Mouse (Mus musculus) testis, adult 2 months (tissue): ENCODE results near the gene Cep131. TPM values are rescaled to one million over a fixed set of nuclear protein-coding genes. Genes with fewer than 3 reads are reported as not detected.
A peak's percentile ranks its signal among the peaks of the same experiment; 100 is the strongest.

ENCODE experiments used
- H3K27ac ChIP-seq: fragments of 200-500 bp; 2 replicates; pipeline ENCODE4 v1.5.1; 2012; ENCODE audit warnings: low read depth, low read length; ENCODE audit not compliant: control insufficient read depth, insufficient read depth
- H3K27me3 ChIP-seq: fragments of 200-500 bp; 2 replicates; pipeline ENCODE4 v1.6.1; 2012; ENCODE audit warnings: mild to moderate bottlenecking, low read length, moderate library complexity; ENCODE audit not compliant: control insufficient read depth, insufficient read depth
- H3K36me3 ChIP-seq: fragments of 200-500 bp; 2 replicates; pipeline ENCODE4 v1.6.1; 2012; ENCODE audit warnings: mild to moderate bottlenecking, low read length; ENCODE audit not compliant: control insufficient read depth, insufficient read depth
- H3K4me1 ChIP-seq: fragments of 200-500 bp; 2 replicates; pipeline ENCODE4 v1.6.1; 2012; ENCODE audit warnings: low read length; ENCODE audit not compliant: control insufficient read depth, insufficient read depth
- H3K4me3 ChIP-seq: fragments of 200-500 bp; 2 replicates; pipeline ENCODE4 v1.5.1; 2012; ENCODE audit warnings: low read depth, mild to moderate bottlenecking, low read length, moderate library complexity, mixed read lengths; ENCODE audit not compliant: control insufficient read depth
- CTCF ChIP-seq: fragments of 200-500 bp; IDR thresholded peaks from 2 replicates; pipeline ENCODE4 v1.5.1; 2012; ENCODE audit warnings: low read depth, mild to moderate bottlenecking, inconsistent platforms, low read length, moderate library complexity; ENCODE audit not compliant: control insufficient read depth, insufficient read depth, insufficient replicate concordance
- POLR2A ChIP-seq: fragments of 200-500 bp; IDR thresholded peaks from 2 replicates; pipeline ENCODE4 v1.6.1; 2012; ENCODE audit warnings: low read depth, mild to moderate bottlenecking, inconsistent platforms, low read length, moderate library complexity; ENCODE audit not compliant: control insufficient read depth
- polyA plus RNA-seq: library from polyadenylated mRNA; depleted of rRNA; stranded (reverse); fragments of >200 nt; gene quantifications from 2 replicates; pipeline ENCODE4 v1.2.3, GENCODE M21; 2012

Gene Cep131
- polyA plus RNA-seq, 1 experiment, result 41.3 TPM

DNA sequence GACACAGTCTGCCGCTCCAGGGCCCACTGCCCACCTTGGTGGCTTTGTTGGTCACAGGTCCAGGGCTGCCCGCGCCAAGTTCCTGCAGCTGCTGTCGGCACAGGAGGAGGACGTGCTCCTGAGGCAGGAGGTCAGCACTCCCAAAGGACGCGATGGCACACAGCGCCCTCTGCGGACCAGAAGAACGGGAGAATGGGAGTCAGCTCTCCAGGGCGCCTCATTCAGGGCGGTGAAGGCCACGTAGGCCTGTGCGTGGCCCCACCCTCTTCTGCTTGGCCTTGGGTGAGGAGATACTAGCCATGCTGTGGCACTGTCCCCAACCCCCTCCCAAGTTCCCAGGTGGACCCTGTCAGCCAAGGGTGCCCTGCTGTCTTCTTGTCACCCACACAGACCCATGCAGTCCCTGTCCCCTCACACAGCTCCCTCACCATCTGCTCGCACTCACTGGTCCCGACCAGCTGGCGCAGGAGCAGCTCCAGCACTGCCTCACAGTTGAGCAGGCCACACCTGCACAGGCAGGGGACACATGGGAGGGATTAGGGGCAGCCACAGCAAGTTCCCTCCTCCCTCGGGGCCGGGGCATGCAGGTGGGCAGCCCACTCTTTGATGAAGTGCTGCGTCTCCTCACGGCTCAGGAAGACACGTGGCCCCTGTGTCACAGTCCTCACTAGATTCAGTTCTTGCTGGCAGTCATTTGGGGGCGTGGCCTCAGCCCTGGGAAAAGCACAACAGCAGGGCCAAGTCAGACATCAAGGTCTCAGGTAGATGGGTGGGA is 6.4 kb upstream of the Cep131 start:
- Histone ChIP-seq H3K4me3 (no peak overlapping the region), H3K27me3 (no peaks in the 10 kb centered on the region), H3K36me3 (no peaks in the 10 kb centered on the region; the same call in 1 of the 2 replicates), H3K4me1 (peaks cover 3% of the 10 kb centered on the region; the same call in 1 of the 2 replicates), H3K27ac (no peak overlapping the region)
- peak; percentile 15; the same call in 1 of the 2 replicates for TF ChIP-seq CTCF
- TF ChIP-seq POLR2A, result no peak

DNA sequence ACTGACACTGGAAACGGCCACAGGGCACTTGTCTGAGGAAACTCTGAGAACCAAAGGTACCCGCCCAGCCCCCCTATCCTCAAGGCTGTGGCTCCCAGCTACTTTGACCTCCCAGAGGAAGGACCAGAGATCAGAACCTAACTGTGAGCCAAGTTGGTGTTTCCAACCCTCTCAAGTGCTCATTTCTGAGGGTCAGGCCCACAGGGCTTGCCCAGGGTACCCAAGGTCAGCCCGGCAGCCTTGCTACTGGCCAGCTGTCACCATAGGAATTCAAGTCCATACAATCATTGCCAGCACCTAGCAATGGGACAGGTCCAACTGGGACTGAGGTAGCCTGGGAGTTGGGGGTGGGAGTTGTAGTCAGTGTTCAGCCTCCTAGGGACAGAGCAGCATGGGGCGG is 4.0 kb upstream of the Cep131 start:
- TF ChIP-seq POLR2A (no peak; the same call in 1 of the 2 replicates), CTCF (no peak)
- H3K4me3 ChIP-seq, result no peak overlapping the region
- no peak overlapping the region for H3K27ac ChIP-seq
- H3K36me3 ChIP-seq, result no peaks in the 10 kb centered on the region; the same call in 1 of the 2 replicates
- peaks cover 5% of the 10 kb centered on the region for H3K4me1 ChIP-seq
- no peaks in the 10 kb centered on the region for H3K27me3 ChIP-seq

DNA sequence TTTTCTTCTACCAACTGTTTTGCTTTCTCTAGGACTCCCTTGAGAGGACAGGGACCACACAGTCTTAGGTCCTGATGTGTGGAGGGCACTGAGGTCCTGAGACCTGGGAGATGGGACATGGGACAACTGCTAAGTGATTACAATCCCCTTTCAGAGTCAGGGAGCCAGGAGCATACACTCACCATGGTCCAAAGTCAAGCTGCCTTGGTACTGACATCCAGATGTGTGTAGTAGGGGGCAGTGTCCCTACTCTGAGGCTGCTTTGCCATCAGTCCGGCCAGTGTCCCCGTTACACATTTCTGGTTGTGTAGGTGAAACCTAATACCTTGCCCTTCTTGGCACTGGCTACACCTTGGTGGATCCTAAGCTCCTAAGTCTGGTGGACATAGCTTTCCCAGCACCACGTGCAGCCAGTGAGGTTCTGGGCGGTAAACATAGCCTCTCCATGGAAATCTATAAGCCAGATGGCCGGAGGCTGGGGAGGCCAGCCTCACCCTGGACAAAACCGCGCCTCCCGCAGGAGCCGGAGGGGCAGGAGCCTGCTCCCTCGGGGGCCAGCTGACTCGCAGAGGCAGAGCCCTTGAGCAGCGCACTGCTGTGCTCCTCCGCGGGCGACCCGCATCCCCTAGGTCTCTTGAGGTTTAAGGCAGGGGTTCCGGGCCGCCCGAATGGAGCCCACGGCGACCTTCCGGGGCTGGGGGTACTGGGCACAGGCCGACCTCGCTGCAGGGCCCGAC is 568 bp downstream of the Cep131 start:
- no peaks in the 10 kb centered on the region for H3K27me3 ChIP-seq
- H3K27ac ChIP-seq, result peak overlapping the region; percentile 39
- TF ChIP-seq CTCF, result no peak
- no peak for TF ChIP-seq POLR2A
- peaks cover 5% of the 10 kb centered on the region for H3K4me1 ChIP-seq
- H3K36me3 ChIP-seq, result no peaks in the 10 kb centered on the region; the same call in 1 of the 2 replicates
- peak overlapping the region; percentile 85 for H3K4me3 ChIP-seq

DNA sequence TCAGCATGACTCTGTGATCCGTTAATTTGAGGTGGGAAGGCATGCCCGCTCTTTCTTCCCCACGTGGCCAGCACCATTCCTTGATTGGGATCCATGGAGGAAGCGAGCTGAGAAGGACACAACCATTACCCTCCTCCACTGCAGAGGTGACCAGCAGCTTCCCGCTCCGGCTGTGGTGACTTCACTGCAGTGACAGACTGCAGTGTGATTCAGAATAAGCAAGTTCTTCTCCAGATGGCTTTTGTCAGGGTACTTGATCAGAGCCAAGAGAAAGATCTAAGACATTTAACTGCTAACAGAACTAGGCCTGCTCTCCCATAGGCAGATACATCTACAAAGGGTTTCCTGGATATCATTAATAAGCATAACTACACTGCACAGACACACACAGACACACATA is 6.3 kb downstream of the Cep131 start:
- no peak overlapping the region for H3K27ac ChIP-seq
- no peaks in the 10 kb centered on the region for H3K4me1 ChIP-seq
- no peaks in the 10 kb centered on the region; the same call in none of the 2 replicates for H3K36me3 ChIP-seq
- TF ChIP-seq CTCF, result no peak
- no peak for TF ChIP-seq POLR2A
- no peak overlapping the region for H3K4me3 ChIP-seq
- no peaks in the 10 kb centered on the region for H3K27me3 ChIP-seq

DNA sequence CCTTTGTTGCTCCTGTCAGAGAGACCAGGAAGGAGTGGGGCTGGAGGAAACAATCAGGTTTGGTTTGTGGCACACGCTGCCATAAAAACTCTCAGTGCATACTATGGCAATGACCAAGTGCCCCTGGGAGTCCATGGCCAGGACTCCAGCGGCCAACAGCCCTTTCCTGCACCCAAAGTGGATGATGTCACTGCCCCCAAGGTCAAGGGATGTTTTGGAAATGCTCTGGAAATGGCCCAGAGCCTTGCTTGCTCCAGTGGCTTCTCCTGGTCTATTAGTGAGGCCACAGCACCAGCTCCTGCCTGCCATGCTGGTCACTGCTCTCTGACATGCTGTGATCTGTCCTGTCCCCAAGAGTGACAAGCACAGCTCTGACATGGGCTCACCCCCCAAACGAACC is 10.4 kb downstream of the Cep131 start:
- TF ChIP-seq CTCF (no peak), POLR2A (no peak)
- H3K36me3 ChIP-seq, result no peaks in the 10 kb centered on the region; the same call in none of the 2 replicates

DNA sequence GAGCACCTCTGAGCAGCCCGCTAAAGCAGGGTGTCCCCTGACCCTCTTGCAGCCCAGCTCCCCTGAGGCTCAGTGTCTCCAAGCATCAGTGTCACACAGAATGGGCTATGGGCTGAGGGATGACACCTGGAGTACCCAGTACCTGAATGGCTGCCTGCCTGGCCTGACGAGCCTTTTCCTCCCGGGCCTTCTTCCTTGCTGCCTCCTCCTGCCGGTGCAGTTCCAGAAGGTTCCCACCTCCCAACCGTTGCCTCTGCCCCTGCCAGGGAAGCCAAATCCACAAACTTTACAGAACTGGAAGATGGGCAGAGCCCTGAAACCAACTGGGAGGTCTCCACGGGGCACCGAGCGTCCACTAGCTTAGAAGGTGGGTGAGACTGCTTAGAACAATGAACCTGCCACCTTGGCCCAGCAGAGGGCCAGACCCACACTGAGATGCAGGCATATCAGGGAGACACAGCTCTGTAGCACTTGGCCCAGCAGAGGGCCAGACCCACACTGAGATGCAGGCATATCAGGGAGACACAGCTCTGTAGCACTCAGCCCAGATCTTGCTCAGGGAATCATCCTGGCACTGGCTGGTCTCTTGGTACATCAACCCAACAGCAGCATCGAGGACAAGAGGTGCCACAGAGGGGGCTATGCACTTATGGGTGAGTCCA is 13.5 kb downstream of the Cep131 start:
- H3K27me3 ChIP-seq, result no peaks in the 10 kb centered on the region
- no peaks in the 10 kb centered on the region; the same call in 1 of the 2 replicates for H3K4me1 ChIP-seq
- TF ChIP-seq POLR2A, result no peak
- TF ChIP-seq CTCF, result no peak
- no peak overlapping the region for H3K27ac ChIP-seq
- no peak overlapping the region for H3K4me3 ChIP-seq
- H3K36me3 ChIP-seq, result no peaks in the 10 kb centered on the region; the same call in none of the 2 replicates

More for the DNA sequence above, 10.4 kb downstream of the Cep131 start:
- no peaks in the 10 kb centered on the region; the same call in 1 of the 2 replicates for H3K4me1 ChIP-seq
- H3K27me3 ChIP-seq, result no peaks in the 10 kb centered on the region
- no peak overlapping the region for H3K27ac ChIP-seq
- H3K4me3 ChIP-seq, result no peak overlapping the region

GRCm38 (mm10) chr11:120071731-120072320 is 14.8 kb downstream of the Cep131 start:
- Histone ChIP-seq H3K36me3 (no peaks in the 10 kb centered on the region; the same call in 1 of the 2 replicates), H3K27me3 (no peaks in the 10 kb centered on the region), H3K4me1 (no peaks in the 10 kb centered on the region; the same call in 1 of the 2 replicates), H3K27ac (no peak overlapping the region), H3K4me3 (no peak overlapping the region)
- no peak for TF ChIP-seq CTCF
- TF ChIP-seq POLR2A, result no peak
